Mouse (Mus musculus): ENCODE data around the gene Crabp2.

Crabp2 gene

DNA sequence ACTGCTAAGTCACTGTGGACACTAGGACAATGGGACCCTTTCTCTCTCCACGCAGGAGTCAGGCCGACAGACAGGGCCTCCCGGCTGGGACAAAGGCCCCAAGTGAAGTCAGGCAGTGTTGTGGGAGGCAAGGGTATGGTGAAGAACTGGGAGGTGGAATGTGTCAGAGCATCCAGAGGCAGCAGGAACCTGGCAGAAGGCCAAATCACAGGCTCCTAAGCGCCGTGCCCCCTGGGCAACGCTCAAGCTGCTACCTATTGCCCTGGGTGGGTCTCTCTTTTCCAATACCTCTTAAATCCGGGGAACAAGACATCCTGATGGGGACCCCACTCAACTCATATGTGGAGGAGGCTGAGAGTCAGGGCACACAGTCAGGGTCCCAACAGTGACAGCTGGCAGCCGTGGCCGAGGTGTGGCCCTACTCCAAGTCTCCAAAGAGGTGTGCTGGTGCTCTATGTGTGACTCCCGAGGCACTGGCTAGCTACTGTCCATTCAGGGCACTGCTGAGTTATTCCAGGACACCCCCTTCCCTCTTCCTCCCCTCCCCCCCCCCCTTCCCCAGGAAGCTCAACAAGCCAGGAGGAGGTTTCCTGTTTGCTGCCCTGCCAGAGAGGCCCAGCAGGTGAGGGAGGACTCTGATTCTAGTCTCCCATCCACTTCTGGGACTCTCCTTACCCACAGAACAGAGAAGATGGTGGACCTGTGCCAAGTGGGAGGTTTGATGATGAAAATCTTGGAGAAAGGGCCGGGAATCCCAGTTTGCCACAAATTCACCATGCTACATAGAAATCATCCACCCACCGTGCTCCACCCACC lies 37.2 kb downstream of the Crabp2 start:
- no peak for DNase-seq (ENCODE audit: low spot score)

DNA sequence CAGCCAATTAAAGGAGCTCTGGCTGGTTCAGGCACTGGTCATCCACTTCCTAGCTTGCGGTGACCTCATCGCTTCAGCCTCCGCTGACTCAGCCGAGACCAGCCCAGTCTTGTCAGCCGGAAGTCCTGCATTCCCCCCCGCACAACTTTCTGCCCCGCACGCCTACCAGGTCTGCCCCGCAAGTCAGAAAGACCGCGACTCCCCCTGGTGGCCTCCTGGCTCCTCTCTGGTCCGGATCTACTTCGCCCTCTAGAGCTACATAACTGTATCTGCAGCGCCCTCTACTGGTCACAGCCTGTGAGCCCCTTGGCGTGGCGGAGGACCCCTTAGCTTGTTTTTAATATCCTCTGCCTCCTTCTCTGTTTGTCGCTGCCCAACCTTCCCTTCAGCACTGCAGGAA lies 38.4 kb downstream of the Crabp2 start:
- peak; percentile 69 for DNase-seq (ENCODE audit: low spot score)

DNA sequence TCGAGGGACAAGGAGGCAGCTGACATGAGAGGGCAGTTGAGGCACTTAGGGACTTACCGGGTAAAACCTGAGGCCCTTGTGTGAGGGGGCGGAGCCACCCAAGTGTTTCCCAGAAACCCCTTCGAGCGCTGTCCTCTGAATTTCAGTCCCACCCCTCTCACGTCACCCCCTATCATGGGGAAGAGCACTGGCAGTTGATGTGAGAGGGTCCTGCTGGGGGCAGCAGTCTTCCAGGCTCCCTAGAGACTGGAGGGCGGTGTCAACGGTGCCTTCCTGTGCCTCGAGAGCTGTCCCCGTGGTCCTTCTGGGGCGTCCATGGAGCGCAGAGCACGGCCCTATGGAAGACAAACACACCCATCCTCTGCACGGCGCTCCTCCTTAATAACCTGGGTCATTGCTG lies 39.2 kb downstream of the Crabp2 start:
- DNase-seq (ENCODE audit: low spot score) = no peak

DNA sequence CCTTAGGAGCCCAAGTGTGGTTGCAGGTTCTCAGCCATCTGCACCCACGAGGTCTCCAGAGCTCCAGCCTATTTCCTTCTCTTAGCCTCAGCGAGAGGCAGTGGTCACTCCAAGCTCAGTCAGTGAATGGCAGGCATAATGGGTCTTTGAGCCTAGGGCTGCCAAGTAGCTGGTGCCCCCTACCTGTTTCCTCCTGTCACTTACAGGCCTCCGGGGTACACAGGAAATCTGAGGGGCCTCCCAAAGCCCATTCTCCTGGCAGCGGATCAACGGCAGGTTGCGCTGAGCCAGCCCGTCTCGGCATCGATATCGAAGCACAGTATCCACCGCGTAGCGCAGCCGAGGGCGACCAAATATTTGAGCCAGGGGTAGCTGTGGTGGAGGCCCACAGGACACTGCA lies 39.6 kb downstream of the Crabp2 start:
- DNase-seq (ENCODE audit: low spot score) = no peak

DNA sequence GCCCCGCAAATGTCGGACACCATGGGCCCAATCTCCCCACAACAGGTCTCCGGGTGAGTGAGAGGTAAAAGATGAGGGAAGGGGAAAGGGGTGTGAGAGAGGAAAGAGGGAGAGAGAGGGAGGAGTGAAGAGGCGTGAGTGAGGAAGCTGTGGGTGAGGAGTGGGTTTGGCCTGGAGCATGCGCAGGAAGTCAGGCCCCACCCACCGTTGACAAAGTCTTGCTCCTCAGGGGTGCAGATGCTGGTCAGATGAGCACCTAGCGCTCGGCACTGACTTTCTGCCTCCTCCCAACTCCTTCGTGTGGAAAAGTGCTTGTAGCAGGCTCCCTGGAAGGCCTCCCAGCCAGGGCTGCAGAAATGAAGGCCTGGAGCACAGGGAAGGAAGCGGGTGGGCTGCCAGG lies 41.5 kb downstream of the Crabp2 start:
- no peak for DNase-seq (ENCODE audit: low spot score)

DNA sequence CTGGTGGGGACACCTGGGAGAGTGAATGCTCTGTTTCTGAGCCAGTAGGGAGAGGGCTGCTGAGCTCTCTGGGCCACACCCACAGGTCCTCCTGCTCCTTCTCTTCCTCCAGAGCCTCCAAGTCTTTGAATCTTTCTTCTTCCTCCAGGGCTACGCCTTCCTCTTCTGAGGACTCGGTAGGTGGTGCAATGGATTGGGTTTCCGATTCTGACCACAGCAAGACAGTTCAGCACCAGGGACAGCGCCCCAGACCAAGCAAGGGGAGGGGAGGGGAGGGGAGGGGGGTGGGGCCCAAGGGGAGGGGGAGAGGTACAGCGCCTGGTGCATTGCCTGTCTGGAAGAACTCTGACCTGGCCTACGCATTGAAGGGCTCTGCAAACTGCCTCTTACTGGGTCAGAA lies 45.0 kb downstream of the Crabp2 start:
- DNase-seq (ENCODE audit: low spot score) = no peak

DNA sequence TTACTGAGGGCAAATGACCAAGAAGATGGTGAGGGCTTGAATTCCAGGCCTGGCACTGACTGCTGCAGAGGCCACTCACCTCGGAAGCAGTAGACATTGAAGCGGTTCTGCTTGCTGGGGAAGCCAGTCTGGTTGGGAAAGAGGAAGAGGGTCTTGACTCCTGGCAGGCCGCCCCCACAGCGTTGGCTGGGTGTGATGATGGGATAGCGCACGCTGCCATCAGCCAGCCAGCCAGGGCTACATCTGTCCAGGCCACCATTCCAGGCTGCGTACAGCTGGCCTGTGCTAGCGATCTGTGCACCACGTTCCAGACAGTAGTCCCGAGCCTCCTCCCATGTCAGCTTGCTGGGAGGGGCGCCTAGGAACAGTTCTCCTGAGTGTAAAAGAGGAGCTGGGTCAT lies 46.9 kb downstream of the Crabp2 start:
- no peak for DNase-seq (ENCODE audit: low spot score)

DNA sequence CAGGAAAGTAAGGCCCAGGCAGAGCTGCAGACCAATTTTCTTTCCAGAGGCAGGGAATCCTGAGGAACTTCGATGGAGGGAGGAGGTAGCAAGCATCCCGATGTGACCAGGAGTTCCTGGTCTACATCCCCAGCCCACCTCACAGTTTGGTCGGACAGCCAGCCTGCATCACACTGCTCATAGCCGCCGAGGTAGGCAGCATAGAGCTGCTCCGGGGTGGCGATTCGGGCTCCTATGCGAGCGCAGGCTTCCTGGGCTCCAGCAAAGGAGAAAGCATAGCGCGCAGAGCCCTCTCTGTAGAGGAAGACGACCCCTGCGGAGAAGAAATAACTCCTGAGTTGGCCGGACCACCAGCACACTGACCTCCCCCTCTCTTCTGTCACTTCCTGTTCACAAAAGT lies 47.9 kb downstream of the Crabp2 start:
- no peak for DNase-seq (ENCODE audit: low spot score)

DNA sequence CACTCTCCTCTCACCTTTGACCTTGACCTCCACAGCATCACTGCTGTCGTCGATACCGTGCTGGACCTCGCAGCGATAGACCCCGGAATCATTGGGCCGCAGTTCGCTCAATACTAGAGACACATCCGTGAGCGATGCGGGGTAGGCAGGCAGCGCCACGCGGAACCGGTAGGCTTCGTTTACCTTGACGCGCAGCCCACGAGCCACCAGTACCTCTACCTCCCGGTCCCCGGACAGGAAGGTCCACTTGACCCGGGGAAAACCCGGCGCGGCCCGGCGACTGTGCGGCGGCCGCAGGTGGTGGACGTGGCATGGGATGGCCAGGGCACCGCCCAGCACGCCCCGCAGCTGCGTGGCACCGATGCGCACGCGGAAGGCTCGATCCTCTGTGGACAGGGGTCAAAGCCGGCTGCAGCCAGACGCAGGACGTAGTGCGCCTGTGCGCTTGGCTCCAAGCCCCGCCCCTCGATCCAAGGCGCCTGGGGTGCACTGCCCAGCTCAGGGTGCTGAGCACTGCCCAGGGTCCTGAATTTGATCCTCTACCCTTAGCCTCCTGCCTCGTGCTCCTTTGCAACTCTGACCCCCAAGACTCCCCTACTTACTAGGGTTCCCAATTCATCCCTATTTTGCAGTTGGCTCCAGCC lies 48.6 kb downstream of the Crabp2 start:
- DNase-seq (ENCODE audit: low spot score) = no peak

DNA sequence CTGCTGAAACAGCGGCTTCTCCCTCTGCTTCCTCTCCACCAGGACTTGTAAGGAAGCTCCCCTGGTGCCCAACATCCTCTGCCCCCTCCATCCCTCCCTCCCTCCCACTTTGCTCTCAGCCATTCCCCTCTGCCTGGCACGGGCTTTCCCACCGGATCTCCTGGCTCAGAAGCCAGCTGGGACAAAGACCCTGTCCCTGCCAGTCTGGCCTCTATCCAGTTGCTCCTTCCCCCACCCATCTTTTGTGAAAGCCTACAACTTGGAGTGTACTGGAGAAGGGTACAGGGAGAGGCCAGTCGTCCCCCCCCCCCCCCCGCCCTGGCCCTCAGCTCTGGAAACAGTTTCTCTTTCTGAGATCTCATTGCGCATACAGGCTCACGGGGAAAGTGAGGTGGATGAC lies 50.3 kb downstream of the Crabp2 start:
- no peak for DNase-seq (ENCODE audit: low spot score)

DNA sequence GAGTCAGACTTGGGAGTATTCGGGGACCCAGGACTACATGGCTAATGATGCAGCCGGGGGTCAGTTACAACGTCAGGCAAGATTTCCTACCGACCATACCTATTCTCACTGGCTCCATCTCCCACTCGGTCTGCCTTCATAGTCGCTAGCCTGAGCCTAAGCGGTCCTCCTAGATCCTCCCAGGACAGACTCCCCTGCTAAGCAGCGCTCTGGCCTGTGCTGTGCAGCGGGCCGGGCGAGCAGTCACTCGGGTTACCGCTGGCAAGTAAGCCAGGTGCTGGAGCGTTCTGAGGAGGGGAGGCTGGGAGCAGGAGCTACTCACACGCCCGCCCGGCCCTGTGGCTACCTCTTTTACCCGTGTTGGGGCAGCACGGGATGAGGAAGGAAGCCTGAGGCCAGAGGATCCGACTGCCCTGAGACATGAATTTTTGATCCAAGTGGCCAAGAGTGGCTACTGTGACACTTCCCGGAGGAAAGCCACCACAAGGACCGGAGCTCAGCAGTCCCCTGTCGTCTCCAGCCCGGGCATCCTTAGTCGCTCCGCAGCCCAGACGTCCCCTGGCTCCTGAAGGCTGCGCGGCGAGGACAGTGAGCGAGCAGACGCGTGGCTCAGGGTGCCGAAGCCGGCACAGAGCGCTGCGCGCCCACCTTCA lies 50.9 kb downstream of the Crabp2 start:
- no peak for DNase-seq (ENCODE audit: low spot score)

DNA sequence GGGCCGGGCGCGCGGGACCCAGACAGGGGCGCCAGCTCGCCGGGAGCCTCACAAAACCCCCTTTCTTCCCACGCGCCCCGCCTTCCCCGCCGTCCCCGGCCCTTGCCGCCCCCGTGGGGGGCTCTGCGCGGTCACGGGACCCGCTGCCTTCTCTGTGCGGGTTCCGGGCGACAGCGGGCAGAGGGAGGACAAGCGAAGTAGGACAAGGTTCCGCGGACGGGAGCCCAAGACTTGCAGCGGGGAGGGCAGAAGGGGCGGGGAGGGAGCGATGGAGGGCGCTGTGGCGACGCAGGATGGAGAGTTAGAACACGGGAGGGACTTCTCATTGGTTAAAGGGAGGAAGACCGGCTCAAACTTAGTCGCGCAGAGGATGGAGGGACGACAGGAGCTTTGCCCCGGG lies 51.7 kb downstream of the Crabp2 start, which contains the start of gene Bcan:
Gene Bcan, minus strand, starts transcription at position 50 of the 400 bp plus-strand sequence.
- DNase-seq (ENCODE audit: low spot score) = no peak

DNA sequence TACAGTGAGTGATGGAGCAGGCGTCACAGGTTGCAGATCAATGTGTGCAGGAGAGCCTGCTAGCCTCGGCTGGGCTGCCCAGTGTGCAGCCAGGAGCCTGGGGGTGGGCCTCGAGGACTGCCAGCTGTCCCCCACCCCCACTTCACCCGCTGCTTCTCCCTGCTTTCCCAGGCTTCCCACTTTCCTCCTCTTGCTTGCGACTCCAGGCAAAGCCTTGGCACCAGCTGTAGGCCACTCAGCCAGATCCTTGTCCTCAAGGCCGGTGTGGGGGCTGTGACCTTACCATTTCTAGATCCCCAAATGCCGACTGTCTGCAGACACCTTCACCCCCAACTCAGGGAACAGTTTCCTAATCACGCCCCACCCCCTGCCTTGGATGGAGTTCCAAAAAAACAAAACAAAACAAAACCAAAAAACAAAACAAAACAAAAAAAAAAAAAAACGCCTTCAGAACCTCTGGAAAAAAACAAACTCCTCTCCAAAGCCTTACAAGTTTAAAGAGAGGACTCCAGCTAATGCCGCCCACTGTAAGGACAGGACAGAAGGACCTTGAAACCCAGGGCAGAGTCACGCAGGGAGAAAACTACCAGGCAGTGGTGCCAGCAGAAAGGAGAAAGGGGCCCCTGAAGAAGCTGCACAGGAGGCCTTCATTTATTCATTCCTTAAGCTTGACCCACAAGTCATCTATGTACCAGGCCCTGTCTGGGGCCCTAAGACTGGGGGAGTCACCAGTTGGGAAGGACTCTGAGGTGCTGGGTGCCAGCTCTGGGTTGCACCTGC lies 52.5 kb downstream of the Crabp2 start:
- no peak for DNase-seq (ENCODE audit: low spot score)

DNA sequence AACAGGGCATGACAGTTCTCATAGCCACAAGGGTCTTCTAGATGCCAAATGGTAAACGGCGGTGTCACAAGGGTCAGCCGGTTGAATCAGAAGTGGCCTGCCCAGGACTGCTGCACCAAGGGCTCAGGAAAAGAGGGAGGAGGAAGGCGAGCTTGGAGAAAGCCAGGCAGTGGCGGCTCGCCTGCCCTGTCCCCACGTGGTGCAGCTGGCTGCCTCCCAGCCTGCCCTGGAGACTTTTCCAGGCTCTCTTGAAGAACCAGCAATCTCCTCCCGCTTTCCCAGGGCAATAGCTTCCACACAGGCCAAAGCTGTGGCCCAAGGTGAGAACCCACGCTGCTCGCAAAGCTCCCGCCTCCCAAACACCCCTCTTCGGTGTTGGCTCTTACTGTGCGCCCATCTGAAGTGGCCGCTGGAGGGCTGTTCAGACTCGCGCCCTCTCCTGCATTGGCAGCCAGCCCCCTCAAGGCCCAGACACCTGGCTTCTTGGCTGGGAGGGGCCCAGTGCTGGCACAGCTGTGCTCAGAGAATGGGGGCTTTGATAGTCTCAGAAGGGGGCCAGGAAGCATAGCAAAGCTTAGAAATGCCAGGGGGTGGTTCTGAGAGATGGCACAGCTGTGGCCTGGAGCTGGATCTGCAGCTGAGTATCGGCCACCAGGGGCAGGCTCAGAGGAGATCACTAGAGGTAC lies 54.0 kb downstream of the Crabp2 start:
- DNase-seq (ENCODE audit: low spot score) = no peak
